Mouse (Mus musculus): ENCODE measurements around the gene Mydgf.

Gene Mydgf

GRCm38 (mm10) chr17:56139858-56140595 lies 43.7 kb downstream of the Mydgf start, which contains the start of gene Sema6b:
Gene Sema6b, minus strand, starts transcription at chr17:56140343.
- DNase-seq, result peak; percentile 78

- no peak for DNase-seq
Observed at GRCm38 (mm10) chr17:56139355-56139754, 44.4 kb downstream of the Mydgf start.

GRCm38 (mm10) chr17:56137839-56138613 lies 45.7 kb downstream of the Mydgf start:
- no peak for DNase-seq

GRCm38 (mm10) chr17:56136558-56136957 lies 47.2 kb downstream of the Mydgf start:
- DNase-seq, result no peak

GRCm38 (mm10) chr17:56134463-56134971 lies 49.2 kb downstream of the Mydgf start:
- DNase-seq, result peak; percentile 57

- peak; percentile 36 for DNase-seq
Observed at GRCm38 (mm10) chr17:56133457-56134363, 50.0 kb downstream of the Mydgf start.

- peak; percentile 84 for DNase-seq
Observed at GRCm38 (mm10) chr17:56132661-56133060, 51.1 kb downstream of the Mydgf start.

GRCm38 (mm10) chr17:56131814-56132213 lies 51.9 kb downstream of the Mydgf start:
- DNase-seq, result peak; percentile 77

GRCm38 (mm10) chr17:56131136-56131535 lies 52.6 kb downstream of the Mydgf start:
- no peak for DNase-seq

- no peak for DNase-seq
Observed at GRCm38 (mm10) chr17:56128246-56128645, 55.5 kb downstream of the Mydgf start.

- DNase-seq, result no peak
Observed at GRCm38 (mm10) chr17:56126175-56126574, 57.5 kb downstream of the Mydgf start.
